Mouse (Mus musculus) ES-Bruce4 (cell line): ENCODE measurements at regions not wholly inside any gene's neighbourhood (a gene's known extent, or its start where the extent isn't known, plus 50 kb on each side); places are given as distances from the start of the nearest gene placed in this dataset.

Experiments
- H3K27ac ChIP-seq: 2 replicates; pipeline ENCODE4 v1.5.1; 2012; ENCODE audit warnings: low read length, inconsistent platforms; ENCODE audit not compliant: insufficient read depth
- H3K27me3 ChIP-seq: 2 replicates; pipeline ENCODE4 v1.6.1; 2012; ENCODE audit warnings: mild to moderate bottlenecking, low read length, inconsistent platforms; ENCODE audit not compliant: control insufficient read depth, poor library complexity, insufficient read depth, severe bottlenecking
- H3K36me3 ChIP-seq: 2 replicates; pipeline ENCODE4 v1.6.1; 2012; ENCODE audit warnings: inconsistent platforms, mild to moderate bottlenecking, low read length, moderate library complexity; ENCODE audit not compliant: control insufficient read depth, poor library complexity, insufficient read depth, severe bottlenecking
- H3K4me1 ChIP-seq: one replicate; pipeline ENCODE4 v1.8.1; 2011; ENCODE audit warnings: low read length; ENCODE audit not compliant: control insufficient read depth, insufficient read depth
- H3K4me3 ChIP-seq: 2 replicates; pipeline ENCODE4 v1.5.1; 2011; ENCODE audit warnings: low read depth, mild to moderate bottlenecking, low read length
- H3K9ac ChIP-seq: 2 replicates; pipeline ENCODE4 v1.6.1; 2012; ENCODE audit warnings: low read depth, mild to moderate bottlenecking, inconsistent platforms; ENCODE audit not compliant: poor library complexity, severe bottlenecking
- H3K9me3 ChIP-seq: replicated peaks from 2 replicates; pipeline ENCODE4 v1.6.1; 2012; ENCODE audit warnings: mild to moderate bottlenecking, low read length, inconsistent platforms; ENCODE audit not compliant: control insufficient read depth, poor library complexity, insufficient read depth, severe bottlenecking
- CTCF ChIP-seq: IDR thresholded peaks from one replicate; pipeline ENCODE4 v1.8.1; 2011; ENCODE audit warnings: low read depth, low read length
- EP300 ChIP-seq: IDR thresholded peaks from 2 replicates; pipeline ENCODE4 v1.6.1; 2011; ENCODE audit warnings: low read depth, low read length; ENCODE audit not compliant: insufficient read depth
- POLR2A ChIP-seq: IDR thresholded peaks from one replicate; pipeline ENCODE4 v1.8.1; 2011; ENCODE audit warnings: low read length; ENCODE audit not compliant: insufficient read depth

DNA sequence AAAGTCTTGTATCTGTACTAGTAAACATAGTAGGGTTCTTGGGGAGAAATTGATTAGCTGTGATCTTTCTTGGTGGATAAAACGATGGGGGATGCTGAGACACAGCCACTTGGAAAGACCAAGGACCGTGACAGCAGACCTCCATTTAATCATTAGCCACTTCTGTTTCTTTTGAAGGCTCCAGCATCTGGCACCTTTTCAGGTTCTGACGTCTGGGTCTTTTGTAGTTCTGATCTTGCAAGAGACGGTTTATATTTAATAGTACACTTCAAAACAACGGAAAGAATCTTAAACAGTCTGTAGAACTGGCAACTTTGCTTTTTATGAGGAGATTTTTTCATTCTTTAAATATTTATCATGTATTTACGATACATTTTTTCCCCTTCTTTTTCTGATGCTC, 116.6 kb upstream of the 9330182O14Rik start:
- H3K27ac ChIP-seq, result no peak overlapping the region
- H3K27me3 ChIP-seq, result no peaks in the 10 kb centered on the region
- no peak overlapping the region for H3K9ac ChIP-seq
- no peaks in the 10 kb centered on the region for H3K36me3 ChIP-seq
- H3K4me1 ChIP-seq, result peaks cover 3% of the 10 kb centered on the region
- no peak for TF ChIP-seq POLR2A
- no peak for TF ChIP-seq CTCF
- no peak for TF ChIP-seq EP300
- no peak overlapping the region for H3K4me3 ChIP-seq
- no peaks in the 10 kb centered on the region; the same call in 1 of the 2 replicates for H3K9me3 ChIP-seq

DNA sequence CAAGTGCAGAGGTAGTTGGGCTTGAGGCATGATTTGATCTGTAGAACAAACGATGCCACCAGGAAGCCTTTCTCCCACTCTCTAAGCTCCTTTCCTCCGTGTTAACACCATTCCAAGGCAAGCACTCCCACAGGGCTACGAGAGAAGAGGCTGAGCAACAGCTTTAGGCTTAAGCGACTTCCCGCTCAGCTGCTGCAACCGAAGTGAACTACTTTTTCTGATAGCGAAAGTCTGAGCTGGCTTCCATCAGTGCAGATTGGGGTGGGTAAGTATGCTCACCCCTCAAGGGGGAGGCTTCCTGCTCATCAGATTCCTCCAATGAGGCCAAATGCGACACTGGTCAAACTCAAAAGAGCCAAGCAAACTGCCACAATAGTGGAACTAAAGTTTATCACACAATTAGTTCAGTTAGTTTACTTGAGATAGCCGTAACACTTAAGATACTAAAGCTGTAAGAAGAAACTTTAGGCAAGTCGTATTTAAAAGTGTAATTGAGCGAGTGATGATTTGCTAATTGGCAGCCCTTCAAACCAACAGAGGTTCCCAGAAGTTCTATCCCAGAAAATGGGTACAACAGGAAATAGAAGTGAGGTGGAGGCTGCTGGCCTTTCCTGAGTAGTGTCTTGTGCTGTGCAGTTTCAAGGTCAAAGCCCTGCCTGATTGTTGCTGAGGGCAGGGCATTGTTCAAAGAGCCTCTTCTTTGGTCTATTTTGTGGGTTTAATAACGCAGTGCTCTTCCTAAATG, 115.9 kb upstream of the 9330182O14Rik start:
- H3K36me3 ChIP-seq, result no peaks in the 10 kb centered on the region

DNA sequence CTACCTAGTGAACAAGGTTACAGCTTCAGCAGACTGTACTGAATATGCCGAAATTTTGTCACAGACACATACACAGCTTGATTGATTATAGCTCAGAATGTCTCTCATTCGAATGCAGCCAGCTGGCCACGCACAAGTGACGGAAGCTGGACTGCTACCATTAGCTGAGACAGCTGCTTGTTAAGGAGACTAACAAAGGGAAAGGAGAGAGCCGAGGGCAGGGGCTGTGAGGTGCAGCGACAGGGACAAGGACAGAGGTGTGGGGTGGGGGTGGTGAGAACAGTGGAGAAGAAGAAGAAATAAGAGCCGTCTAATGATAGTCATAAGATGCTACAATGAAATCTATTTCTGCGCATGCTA, 115.4 kb upstream of the 9330182O14Rik start:
- Histone ChIP-seq H3K27ac (peak overlapping the region; percentile 70), H3K9me3 (no peaks in the 10 kb centered on the region; the same call in 1 of the 2 replicates), H3K4me3 (no peak overlapping the region), H3K36me3 (no peaks in the 10 kb centered on the region), H3K4me1 (peaks cover 3% of the 10 kb centered on the region), H3K27me3 (no peaks in the 10 kb centered on the region), H3K9ac (no peak overlapping the region)
- TF ChIP-seq CTCF (no peak), POLR2A (no peak), EP300 (no peak)

More for the DNA sequence above, 115.9 kb upstream of the 9330182O14Rik start:
- Histone ChIP-seq H3K27ac (peak overlapping the region; percentile 70), H3K9ac (no peak overlapping the region), H3K4me3 (no peak overlapping the region), H3K9me3 (no peaks in the 10 kb centered on the region; the same call in 1 of the 2 replicates), H3K27me3 (no peaks in the 10 kb centered on the region), H3K4me1 (peaks cover 3% of the 10 kb centered on the region)
- no peak for TF ChIP-seq POLR2A

DNA sequence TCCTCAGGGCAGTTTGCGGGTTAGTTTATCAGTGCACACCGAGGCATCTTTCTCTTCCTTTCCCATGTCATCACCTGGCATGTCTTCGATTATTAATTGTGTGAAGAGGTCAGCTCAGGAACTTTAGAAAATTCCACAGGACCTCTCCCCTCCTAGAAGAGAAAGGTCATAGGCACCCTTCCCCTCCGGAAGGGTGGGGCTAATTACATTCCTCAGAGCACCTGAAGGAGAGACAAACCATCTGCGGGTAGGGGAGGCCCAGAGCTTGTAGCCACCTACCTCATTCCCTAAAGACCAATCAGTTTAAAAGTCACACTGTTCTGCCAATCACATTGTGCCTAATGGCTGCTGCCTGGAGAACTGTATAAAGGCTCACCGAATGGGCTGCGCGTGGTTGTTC, 114.9 kb upstream of the 9330182O14Rik start:
- Histone ChIP-seq H3K27ac (peak overlapping the region; percentile 38; the same call in 1 of the 2 replicates), H3K36me3 (no peaks in the 10 kb centered on the region), H3K9ac (no peak overlapping the region), H3K4me1 (peaks cover 3% of the 10 kb centered on the region), H3K4me3 (no peak overlapping the region), H3K9me3 (no peaks in the 10 kb centered on the region; the same call in 1 of the 2 replicates), H3K27me3 (no peaks in the 10 kb centered on the region)
- no peak for TF ChIP-seq CTCF
- TF ChIP-seq POLR2A, result no peak
- no peak for TF ChIP-seq EP300

DNA sequence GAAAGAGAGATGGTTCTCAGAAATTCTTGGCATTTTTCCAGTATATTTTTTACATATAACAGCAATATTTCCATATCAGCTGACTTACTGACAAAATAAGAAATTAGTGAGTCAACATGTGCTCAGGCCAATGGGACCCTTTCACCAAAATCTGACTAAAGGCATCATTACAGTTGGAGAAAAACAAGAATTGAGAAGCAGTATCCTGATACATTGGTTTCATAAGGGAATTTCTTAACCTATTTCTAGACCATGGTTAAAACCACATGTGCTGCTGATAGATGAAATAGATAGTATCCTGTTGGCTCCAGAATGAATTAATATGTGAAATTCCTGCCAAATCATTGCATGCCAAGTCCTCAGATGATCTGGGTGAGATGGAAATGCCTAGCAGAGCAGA, 114.1 kb upstream of the 9330182O14Rik start:
- peaks cover 3% of the 10 kb centered on the region for H3K4me1 ChIP-seq
- TF ChIP-seq EP300 (no peak), CTCF (no peak), POLR2A (no peak)
- H3K9ac ChIP-seq, result no peak overlapping the region
- H3K27ac ChIP-seq, result no peak overlapping the region
- H3K27me3 ChIP-seq, result no peaks in the 10 kb centered on the region
- H3K36me3 ChIP-seq, result no peaks in the 10 kb centered on the region
- no peak overlapping the region for H3K4me3 ChIP-seq
- no peaks in the 10 kb centered on the region; the same call in 1 of the 2 replicates for H3K9me3 ChIP-seq

DNA sequence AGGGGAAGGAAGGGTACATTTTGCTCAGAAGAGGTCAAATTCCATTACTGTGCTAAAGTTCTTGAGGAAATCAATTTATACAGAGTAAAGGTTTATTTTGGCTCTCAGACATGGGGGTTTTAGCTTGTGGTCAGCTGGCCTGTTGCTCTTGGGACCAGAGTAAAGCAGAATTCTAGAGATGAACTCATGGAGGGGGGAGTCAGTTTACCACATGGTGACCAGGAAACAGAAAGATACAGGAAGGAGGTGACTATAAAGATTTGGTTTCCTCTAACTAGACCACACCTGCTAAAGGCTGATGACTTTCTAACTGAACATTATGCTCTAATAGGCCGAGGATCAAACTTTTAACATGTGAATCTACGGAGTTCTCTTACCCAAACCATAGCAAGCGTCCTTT, 113.5 kb upstream of the 9330182O14Rik start:
- Histone ChIP-seq H3K9me3 (no peaks in the 10 kb centered on the region; the same call in 1 of the 2 replicates), H3K9ac (no peak overlapping the region), H3K27ac (no peak overlapping the region), H3K36me3 (no peaks in the 10 kb centered on the region), H3K4me1 (peaks cover 3% of the 10 kb centered on the region), H3K4me3 (no peak overlapping the region), H3K27me3 (no peaks in the 10 kb centered on the region)
- TF ChIP-seq EP300, result no peak
- no peak for TF ChIP-seq CTCF
- no peak for TF ChIP-seq POLR2A
